Mouse (Mus musculus) erythroblast, embryonic 14.5 days (primary cell): Measurements from ENCODE around the gene Kank2. TPM values are rescaled to one million over a fixed set of nuclear protein-coding genes. Genes with fewer than 3 reads are reported as not detected.
"Not testable (repeated sequence)": the region's sequence is repeated elsewhere in the genome, so short reads cannot be mapped to it uniquely, and the experiment has no call there.

ENCODE experiments used
- H3K27me3 ChIP-seq: 2 replicates; pipeline ENCODE4 v1.6.1; 2012; ENCODE audit warnings: inconsistent platforms; ENCODE audit not compliant: control insufficient read depth
- H3K36me3 ChIP-seq: 2 replicates; pipeline ENCODE4 v1.6.1; 2012; ENCODE audit warnings: mild to moderate bottlenecking, inconsistent platforms; ENCODE audit not compliant: control insufficient read depth
- H3K4me1 ChIP-seq: 2 replicates; pipeline ENCODE4 v1.6.1; 2012; ENCODE audit warnings: inconsistent platforms; ENCODE audit not compliant: control insufficient read depth
- H3K4me3 ChIP-seq: replicated peaks from 2 replicates; pipeline ENCODE3; 2012; ENCODE audit warnings: moderate library complexity, mild to moderate bottlenecking, inconsistent platforms
- H3K9me3 ChIP-seq: 2 replicates; pipeline ENCODE4 v1.6.1; 2012; ENCODE audit warnings: low read length, inconsistent platforms, mixed read lengths; ENCODE audit not compliant: control insufficient read depth
- GATA1 ChIP-seq: IDR thresholded peaks from 2 replicates; pipeline ENCODE4 v1.6.1; 2012; ENCODE audit warnings: low read length, inconsistent platforms, mixed read lengths
- TAL1 ChIP-seq: IDR thresholded peaks from 3 replicates; pipeline ENCODE4 v1.6.1; 2012; ENCODE audit warnings: low read length, inconsistent platforms, mixed read lengths
- polyA plus RNA-seq: library from polyadenylated mRNA; stranded (reverse); fragments of >175 nt; gene quantifications from 2 replicates; pipeline ENCODE4 v1.2.3, GENCODE M21; 2012

Gene Kank2
- polyA plus RNA-seq, 1 experiment: 0.02 TPM

DNA sequence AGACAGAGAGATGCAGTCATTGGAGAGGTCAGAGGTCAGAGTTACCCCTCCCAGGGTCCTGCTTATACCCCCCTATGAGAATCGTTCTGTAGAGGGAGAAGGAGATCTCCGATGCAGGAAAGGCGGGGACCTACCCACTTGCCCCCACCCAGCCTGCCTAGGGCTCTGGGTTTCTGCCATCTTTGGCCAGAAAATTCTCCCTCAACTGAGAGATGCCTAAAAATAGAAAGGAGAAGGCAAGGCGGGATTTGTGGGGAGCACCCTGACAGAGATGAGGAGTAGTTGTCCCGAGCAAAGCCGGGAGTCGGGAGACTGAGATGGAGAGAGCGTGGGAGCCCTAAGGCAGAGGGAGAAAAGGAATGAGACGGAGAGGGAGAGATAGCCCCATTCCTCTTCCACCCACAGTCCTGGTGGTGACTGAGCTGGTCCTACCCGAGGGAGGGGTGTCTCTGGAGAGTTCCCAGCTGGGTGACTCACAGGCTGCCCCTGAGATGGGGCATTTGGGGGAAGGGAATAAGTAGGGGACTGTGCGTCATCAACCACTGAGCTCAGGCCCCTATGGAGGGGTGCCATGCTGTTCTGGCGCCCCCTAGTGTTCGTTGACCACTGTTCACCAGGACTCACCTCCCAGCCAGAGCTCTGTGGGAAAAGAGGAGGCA is 5.6 kb upstream of the Kank2 start:
- Histone ChIP-seq H3K4me1 (no peaks in the 10 kb centered on the region), H3K9me3 (no peaks in the 10 kb centered on the region), H3K36me3 (no peaks in the 10 kb centered on the region; the same call in 1 of the 2 replicates), H3K4me3 (no peak overlapping the region), H3K27me3 (no peaks in the 10 kb centered on the region)
- TF ChIP-seq GATA1 (no peak), TAL1 (no peak)

DNA sequence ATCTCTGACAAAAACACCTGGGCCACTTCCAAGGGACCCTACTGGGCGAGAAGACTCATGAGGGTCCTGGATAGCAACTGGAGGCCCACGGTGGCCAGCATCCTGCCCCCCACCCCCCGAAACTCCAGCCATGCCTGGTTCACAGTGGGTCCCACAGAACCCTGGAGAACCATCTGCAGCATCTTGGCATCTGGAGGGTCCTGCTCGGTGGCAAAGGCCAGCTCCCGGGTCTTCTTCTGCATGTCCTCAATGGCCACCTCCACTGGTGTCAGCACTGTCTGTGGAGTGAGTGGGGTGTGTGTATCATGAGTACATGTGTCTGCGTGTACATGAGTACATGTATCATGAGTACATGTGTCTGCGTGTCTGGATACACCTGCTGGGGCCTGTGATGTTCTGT is 3.0 kb upstream of the Kank2 start:
- Histone ChIP-seq H3K27me3 (peaks cover 23% of the 10 kb centered on the region), H3K4me3 (no peak overlapping the region)
- TF ChIP-seq GATA1 (no peak), TAL1 (no peak)

DNA sequence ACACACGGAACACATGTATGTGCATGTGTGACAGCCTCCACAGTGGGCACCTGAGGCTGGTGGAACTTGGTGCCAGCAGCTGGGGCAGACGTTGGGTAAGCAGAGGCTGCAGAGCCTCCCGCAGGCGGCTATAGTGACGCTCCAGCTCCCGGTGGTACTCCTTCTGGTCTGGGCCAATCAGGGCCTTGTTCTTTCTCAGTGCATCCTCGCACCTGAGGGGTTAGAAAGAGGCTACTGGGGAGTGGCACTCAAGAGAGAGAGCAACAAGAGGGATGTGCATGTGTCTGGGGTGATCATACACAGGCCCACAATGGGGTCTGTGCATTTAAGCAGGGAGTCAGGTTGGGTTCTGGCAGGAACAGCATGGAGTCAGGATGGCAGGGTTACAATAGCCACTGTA is 2.6 kb upstream of the Kank2 start:
- Histone ChIP-seq H3K9me3 (no peaks in the 10 kb centered on the region), H3K36me3 (no peaks in the 10 kb centered on the region; the same call in 1 of the 2 replicates), H3K4me3 (no peak overlapping the region), H3K27me3 (peaks cover 26% of the 10 kb centered on the region), H3K4me1 (peaks cover 15% of the 10 kb centered on the region)
- TF ChIP-seq GATA1 (no peak), TAL1 (no peak)

More for the DNA sequence above, 3.0 kb upstream of the Kank2 start:
- Histone ChIP-seq H3K9me3 (no peaks in the 10 kb centered on the region), H3K4me1 (peaks cover 15% of the 10 kb centered on the region), H3K36me3 (no peaks in the 10 kb centered on the region; the same call in 1 of the 2 replicates)

DNA sequence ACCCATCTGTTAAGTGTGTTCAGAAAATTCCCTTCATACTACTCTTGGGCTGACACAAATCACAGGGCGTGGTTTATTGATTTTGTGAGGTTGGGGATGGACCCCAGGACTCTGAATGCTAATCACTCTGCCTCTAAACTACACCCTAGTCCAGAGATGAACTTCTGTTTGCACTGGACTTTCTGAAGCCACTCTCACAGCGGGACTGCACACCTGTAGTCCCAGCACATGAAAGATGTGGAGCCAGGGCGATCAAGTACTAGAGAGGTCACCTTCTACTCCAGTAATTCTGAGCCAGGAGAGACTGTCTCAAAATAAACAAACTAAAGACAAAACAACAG is 436 bp upstream of the Kank2 start:
- Histone ChIP-seq H3K4me3 (peak overlapping the region; percentile 67), H3K27me3 (peaks cover 27% of the 10 kb centered on the region), H3K36me3 (peaks cover 6% of the 10 kb centered on the region; the same call in 1 of the 2 replicates), H3K4me1 (peaks cover 15% of the 10 kb centered on the region), H3K9me3 (no peaks in the 10 kb centered on the region)
- TF ChIP-seq TAL1 (no peak), GATA1 (no peak)

DNA sequence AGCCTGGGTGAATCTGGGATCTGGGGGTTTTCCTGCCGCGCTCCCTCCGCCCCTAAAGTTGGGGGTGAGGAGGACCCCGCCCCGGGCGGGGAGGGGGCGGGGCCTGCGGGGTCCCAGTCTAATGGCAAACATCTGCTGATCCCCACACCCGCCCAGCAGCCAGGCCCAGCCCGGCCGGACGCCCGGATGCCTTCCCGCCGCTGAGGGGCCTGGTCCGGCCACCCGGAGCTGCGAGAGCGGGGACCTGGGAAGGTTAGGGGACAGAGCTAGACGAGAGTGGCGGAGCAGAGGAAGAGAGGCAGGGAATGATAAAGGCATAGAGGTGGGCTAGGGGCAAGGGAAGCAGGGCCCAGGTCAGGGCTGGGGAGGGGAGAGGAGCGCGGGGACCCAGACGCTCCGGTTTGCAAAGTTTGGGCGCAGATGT is 611 bp downstream of the Kank2 start:
- peaks cover 3% of the 10 kb centered on the region; the same call in 1 of the 2 replicates for H3K9me3 ChIP-seq
- peak overlapping the region; percentile 67 for H3K4me3 ChIP-seq
- H3K4me1 ChIP-seq: peaks cover 15% of the 10 kb centered on the region
- H3K27me3 ChIP-seq: peaks cover 27% of the 10 kb centered on the region
- no peak for TF ChIP-seq TAL1
- TF ChIP-seq GATA1: no peak
- peaks cover 12% of the 10 kb centered on the region for H3K36me3 ChIP-seq

DNA sequence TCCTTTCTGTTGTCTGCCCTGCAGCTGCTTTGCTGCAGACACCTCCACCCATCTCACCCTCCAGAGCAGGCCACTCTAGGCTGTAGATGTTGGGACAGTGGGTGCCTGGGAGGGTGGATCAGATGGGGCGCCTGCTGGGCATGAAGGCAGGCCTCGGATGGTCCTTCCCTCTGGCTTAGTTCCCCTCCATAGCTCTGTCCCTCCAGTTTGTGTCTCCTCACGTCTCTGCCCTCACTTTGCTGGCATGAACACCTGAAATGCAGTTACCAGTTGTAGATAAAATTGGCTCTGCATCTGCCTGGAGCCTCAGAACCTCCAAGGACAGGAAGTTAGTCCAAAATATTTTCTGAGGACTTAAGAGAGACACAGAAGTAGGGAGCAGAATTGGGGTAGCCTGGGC is 1.6 kb downstream of the Kank2 start:
- Histone ChIP-seq H3K27me3 (peaks cover 27% of the 10 kb centered on the region), H3K9me3 (peaks cover 3% of the 10 kb centered on the region; the same call in 1 of the 2 replicates), H3K4me1 (peaks cover 15% of the 10 kb centered on the region), H3K36me3 (peaks cover 15% of the 10 kb centered on the region), H3K4me3 (no peak overlapping the region)
- TF ChIP-seq TAL1: no peak
- TF ChIP-seq GATA1: no peak

DNA sequence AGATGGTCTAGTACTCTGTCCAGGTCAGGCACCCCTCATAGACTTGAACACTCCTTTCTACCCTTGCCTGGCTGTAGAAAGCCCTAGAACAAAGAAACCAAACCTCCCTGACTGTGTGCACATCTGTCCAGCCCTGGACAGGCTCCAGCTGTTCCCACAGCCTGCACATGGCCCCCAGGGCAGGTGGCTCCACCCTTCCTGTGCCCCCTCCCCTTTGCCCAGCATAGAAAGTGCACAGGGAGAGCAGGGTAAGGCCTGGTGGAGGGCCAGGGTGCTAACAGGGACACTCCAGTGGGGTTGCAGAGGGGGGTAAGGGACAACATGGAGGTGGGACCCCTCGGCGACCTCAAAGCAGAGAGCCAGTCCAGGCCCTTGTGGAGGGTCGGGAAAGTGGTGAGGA is 2.3 kb downstream of the Kank2 start:
- Histone ChIP-seq H3K27me3 (peaks cover 27% of the 10 kb centered on the region), H3K4me1 (peaks cover 15% of the 10 kb centered on the region)

DNA sequence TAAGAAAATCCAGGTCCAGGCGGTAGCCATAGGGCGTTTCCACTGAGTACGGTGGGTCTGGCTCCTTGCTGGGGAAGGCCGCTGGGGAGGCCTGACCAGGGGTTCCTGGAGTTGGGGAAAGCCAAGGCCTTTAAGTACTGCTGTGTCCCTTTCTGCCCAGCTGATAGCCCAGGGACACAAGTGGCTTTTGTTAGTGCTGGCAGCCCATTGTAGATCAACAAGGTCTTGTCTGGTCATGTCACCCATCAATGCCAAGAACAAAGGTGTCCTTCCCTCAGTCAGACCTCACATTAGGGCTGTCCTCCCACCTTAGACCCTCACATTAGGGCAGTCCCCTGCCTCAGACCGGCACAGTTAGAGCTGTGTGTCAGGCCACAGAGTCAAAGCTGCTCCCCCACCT is 3.0 kb downstream of the Kank2 start:
- Histone ChIP-seq H3K4me1 (peaks cover 15% of the 10 kb centered on the region), H3K27me3 (peaks cover 27% of the 10 kb centered on the region), H3K4me3 (no peak overlapping the region), H3K9me3 (peaks cover 3% of the 10 kb centered on the region; the same call in 1 of the 2 replicates), H3K36me3 (peaks cover 19% of the 10 kb centered on the region)
- TF ChIP-seq GATA1 (no peak), TAL1 (no peak)

More for the DNA sequence above, 2.3 kb downstream of the Kank2 start:
- Histone ChIP-seq H3K4me3 (no peak overlapping the region), H3K9me3 (peaks cover 3% of the 10 kb centered on the region; the same call in 1 of the 2 replicates), H3K36me3 (peaks cover 19% of the 10 kb centered on the region)
- TF ChIP-seq GATA1: no peak
- TF ChIP-seq TAL1: no peak

DNA sequence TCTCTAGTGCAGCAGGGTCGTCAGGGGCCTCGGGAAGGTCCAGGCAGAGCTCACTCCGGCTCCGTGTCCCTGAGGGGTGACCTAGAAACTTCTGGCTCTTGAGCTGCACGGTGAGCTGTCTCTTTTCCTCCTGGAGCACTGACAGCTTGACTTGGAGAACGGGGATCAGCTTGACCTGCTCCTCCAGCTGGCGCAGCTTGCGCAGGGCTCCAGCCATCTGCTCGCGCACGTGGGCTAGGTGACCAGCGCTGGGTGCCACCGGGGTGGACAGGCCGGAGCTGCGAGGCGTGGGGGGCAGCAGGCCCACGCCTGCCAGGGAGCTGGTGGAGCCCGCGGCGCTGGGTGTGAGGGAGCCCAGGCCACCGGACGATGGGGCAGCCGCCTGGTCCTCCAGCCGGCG is 3.6 kb downstream of the Kank2 start:
- Histone ChIP-seq H3K9me3 (peaks cover 3% of the 10 kb centered on the region; the same call in 1 of the 2 replicates), H3K4me1 (peaks cover 15% of the 10 kb centered on the region), H3K4me3 (no peak overlapping the region), H3K27me3 (peaks cover 27% of the 10 kb centered on the region), H3K36me3 (peaks cover 19% of the 10 kb centered on the region)
- TF ChIP-seq GATA1 (no peak), TAL1 (no peak)

DNA sequence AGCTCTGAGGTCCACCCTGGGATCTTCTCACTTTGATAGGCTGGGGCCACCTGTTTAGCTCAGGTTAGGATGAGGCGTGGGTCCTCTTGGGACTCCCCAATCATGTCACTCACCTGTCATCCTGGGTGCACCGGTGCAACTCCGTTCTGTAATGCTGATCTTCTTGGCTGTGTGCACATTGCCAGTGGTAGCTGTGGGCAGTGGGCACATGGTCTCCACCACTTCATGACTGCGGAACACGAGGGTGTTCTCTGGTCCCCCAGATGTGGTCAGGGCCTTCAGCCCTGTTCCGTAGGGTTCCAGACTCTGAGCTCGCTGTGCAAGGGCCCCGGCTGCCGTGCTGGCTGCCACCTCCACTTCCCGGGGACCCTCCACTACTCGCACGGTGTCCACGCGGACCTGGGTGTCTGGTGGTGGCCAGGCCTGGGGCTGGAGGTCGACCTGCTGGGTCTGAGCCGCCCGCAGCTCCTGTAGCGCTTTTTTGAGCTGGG is 4.2 kb downstream of the Kank2 start:
- Histone ChIP-seq H3K4me3 (no peak overlapping the region), H3K9me3 (peaks cover 3% of the 10 kb centered on the region; the same call in 1 of the 2 replicates), H3K27me3 (peaks cover 27% of the 10 kb centered on the region), H3K4me1 (peaks cover 15% of the 10 kb centered on the region), H3K36me3 (peaks cover 19% of the 10 kb centered on the region)
- TF ChIP-seq GATA1 (no peak), TAL1 (no peak)

DNA sequence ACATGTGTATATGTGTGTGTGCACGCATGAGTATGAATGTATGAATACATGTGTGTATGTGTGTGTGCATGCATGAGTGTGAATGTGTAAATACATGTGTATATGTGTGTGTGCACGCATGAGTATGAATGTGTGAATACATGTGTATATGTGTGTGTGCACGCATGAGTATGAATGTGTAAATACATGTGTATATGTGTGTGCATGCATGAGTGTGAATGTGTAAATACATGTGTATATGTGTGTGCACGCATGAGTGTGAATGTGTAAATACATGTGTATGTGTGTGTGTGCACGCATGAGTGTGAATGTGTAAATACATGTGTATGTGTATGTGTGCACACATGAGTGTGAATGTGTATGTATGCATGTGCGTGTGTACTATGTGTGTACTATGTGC is 5.0 kb downstream of the Kank2 start:
- Histone ChIP-seq H3K36me3 (peaks cover 19% of the 10 kb centered on the region), H3K27me3 (peaks cover 23% of the 10 kb centered on the region), H3K4me1 (peaks cover 11% of the 10 kb centered on the region)
- not testable (repeated sequence) for H3K9me3 ChIP-seq, H3K4me3 ChIP-seq
